Mouse (Mus musculus) cortical plate, adult 2 months (tissue): Measurements from ENCODE around the gene Rims1.

Experiments
- CTCF ChIP-seq: fragments of 200-500 bp; IDR thresholded peaks from 2 replicates; pipeline ENCODE4 v1.5.1; 2011; ENCODE audit warnings: mild to moderate bottlenecking, control low read depth, low read length; ENCODE audit not compliant: insufficient read depth; ENCODE audit errors: extremely low read depth
- POLR2A ChIP-seq: fragments of 200-500 bp; IDR thresholded peaks from 2 replicates; pipeline ENCODE4 v1.6.1; 2011; ENCODE audit warnings: mild to moderate bottlenecking, low read length, control low read depth; ENCODE audit not compliant: insufficient read depth; ENCODE audit errors: extremely low read depth

- TF ChIP-seq POLR2A (no peak), CTCF (no peak)
These were observed 552.9 kb downstream of the Rims1 start for GRCm38 (mm10) chr1:22252873-22253272.
